Mouse (Mus musculus) brain, adult 2 months (tissue): ENCODE results near the gene Gm5767.

Experiments used
- DNase-seq: peaks from one replicate; pipeline ENCODE4 v3.0.0; 2011; ENCODE audit warnings: low read depth, low spot score

The Gm5767 gene

GRCm38 (mm10) chr16:8680470-8680869 is at the start of gene Gm5767:
Gene Gm5767 (plus strand): TSS chr16:8680770.
- no peak for DNase-seq

GRCm38 (mm10) chr16:8631428-8631827 is 49.1 kb upstream of the Gm5767 start:
- no peak for DNase-seq

DNA sequence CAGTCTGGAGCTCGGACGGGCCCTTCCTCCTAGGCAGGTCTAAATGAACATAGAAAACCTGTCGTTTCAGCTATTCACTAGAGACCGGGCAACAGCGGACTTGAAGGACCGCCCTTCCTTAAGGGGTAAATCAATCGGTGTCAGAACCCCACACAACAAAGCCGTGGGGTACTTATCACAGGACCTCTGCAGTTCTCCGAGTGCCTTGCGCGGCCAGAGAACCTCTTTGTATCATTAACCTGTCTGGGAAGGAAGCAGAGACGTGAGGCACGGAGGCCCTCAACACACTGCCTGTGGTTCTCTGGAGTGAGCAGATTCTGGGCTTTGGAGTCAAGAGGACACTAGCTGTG is 43.7 kb upstream of the Gm5767 start:
- no peak for DNase-seq

DNA sequence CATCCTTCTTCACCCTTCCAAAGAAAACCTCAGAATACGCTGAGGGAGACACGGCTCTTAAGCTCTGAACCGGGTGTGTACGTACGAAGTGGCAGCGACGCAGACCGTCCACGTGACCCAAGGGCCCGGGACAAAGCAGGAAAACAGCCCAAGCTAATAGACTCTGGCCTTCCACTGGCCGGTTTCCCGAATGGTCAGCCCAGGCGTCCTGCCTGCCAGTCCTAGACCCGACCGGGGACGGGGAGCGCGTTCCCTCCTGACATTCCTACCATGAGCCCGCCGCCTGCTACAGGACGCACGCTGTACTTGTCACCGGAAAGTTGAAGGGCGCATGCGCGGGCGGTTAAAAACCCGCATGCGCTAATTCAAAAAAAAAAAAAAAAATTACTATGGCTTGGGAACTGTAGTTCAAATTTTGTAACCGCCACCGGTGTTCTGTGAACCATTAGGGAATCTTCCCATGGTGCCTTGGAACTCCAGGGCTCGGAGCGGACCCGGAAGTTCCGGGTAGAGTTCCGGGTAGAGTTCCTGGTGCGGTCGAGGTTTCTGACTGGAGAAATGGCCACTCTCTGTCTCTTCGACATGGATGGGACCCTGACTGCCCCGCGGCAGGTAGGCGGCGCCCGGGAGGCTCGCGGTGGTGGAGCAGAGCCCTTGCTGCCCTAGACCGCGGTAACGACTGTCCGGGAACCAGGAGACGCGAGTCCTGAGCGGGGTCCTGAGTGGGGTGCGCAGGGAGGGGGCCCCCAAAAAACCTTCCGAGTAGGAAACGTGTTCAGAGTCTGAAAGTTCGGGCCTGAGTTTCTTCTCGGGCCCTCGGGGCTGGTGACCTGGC is 43.1 kb upstream of the Gm5767 start, which contains the start of the genes Pmm2 and Tmem186:
Pmm2 (plus strand) TSS at position 458 of the 835 bp plus-strand sequence.
Tmem186 (minus strand) TSS at position 496 of the 835 bp plus-strand sequence.
- DNase-seq: peak; percentile 98

DNA sequence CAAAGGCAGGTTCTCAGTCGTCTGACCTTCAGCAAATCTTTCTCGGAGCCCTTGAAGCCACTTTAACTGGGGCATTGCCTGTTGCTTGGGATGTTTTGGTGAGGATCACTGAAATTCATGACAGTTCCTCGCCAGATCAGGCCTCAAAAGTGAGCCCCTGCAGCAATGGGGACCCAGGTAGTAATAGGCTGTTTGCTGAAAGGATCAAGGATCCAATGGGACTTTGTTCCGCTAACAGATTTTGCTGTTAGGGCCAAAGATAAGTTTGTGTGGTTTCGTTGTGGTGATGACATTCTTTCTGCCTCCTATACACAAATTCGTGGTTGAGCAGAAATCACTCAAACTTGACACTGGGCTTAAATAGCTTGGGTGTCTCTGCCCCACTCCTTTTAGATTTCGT is 42.4 kb upstream of the Gm5767 start:
- DNase-seq: no peak

- no peak for DNase-seq
Measured at GRCm38 (mm10) chr16:8639466-8640191, 40.9 kb upstream of the Gm5767 start.

DNA sequence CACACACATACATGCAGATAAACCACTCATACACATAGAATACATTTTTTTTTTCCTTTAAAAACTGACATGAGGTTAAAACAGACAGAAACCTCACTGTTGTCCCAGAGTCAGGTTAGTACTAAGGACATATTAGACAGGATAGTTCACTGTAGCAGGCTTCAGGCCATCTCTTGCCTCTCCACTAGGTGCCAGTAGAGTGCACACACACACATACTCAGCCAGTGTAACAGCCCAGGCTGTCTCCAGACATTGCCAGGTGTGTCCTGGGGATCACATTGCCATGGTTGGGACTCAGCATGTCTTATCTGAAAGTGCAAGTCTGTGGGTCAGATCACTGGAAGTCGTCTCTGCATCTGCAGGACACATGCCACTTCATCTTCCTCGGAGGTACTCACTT is 36.7 kb upstream of the Gm5767 start:
- DNase-seq: peak; percentile 72

GRCm38 (mm10) chr16:8645546-8645945 is 35.0 kb upstream of the Gm5767 start:
- peak; percentile 73 for DNase-seq

GRCm38 (mm10) chr16:8650007-8650406 is 30.6 kb upstream of the Gm5767 start:
- no peak for DNase-seq

- peak; percentile 61 for DNase-seq
Measured at GRCm38 (mm10) chr16:8655108-8655507, 25.5 kb upstream of the Gm5767 start.

- DNase-seq: no peak
Measured at GRCm38 (mm10) chr16:8655599-8655998, 25.0 kb upstream of the Gm5767 start.

GRCm38 (mm10) chr16:8656256-8656655 is 24.3 kb upstream of the Gm5767 start:
- no peak for DNase-seq

- no peak for DNase-seq
Measured at GRCm38 (mm10) chr16:8658349-8658748, 22.2 kb upstream of the Gm5767 start.

- no peak for DNase-seq
Measured at GRCm38 (mm10) chr16:8658764-8659163, 21.8 kb upstream of the Gm5767 start.

DNA sequence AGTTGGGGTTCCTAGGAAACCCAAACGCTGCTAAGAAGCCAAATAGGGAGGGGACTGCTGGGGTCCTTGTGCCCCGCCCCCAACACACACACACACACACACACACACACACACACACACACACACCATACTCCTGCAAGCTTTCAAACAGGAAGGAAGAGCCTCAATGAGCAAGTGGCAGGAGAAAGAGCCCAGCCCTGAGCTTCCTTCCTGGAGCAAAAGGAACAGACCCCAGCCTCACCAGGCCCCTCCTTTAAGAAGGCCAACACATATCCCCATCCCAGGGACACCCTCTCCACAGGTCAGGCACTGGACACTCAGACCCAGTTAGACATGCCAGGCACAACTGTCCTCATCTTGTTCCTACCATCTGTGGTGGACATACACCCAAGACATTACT is 17.5 kb upstream of the Gm5767 start:
- DNase-seq: no peak

DNA sequence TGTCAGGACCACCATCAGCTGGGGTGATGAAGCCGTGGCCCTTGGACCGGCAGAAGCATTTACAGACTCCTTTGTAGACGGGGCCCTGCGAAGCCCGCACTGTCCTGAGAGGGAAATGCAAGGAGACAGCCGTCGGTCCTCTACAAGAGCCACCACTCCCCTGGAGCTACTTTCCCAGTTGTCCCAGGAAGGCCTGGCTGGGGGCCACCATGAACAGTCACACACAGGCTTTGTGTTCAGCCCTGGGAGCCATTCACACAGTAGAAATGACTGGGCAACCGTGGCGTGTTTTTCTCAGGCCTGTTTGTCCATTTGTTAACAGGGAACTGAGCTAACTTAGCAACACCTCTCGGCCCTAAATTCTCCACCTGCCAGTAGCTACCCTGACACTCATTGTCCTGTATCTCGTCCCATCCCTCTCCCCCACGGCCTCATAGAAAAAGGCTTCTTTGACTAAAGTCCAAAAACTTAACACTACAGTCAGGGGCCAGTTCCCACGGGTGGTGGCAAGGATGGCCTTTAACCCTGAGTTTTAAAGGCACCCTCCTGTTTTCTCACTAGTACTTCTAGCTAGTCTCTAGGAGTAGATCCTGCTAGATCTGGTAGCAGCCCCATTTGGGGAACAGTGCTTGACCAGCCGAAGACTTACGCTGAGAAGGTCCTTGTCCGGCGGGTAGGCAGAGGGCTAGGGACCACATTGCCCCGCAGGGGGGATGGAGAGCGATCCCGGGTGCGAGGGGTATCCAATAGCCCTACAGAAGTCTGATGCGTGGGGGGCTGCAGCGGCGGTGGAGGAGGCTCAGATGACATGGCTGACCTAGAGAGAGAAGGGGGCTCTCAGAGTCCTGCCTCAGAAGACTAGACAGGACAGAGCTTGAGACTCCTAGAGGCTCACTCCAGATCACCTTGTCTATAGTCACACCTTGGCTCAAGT is 16.7 kb upstream of the Gm5767 start:
- peak; percentile 63 for DNase-seq

DNA sequence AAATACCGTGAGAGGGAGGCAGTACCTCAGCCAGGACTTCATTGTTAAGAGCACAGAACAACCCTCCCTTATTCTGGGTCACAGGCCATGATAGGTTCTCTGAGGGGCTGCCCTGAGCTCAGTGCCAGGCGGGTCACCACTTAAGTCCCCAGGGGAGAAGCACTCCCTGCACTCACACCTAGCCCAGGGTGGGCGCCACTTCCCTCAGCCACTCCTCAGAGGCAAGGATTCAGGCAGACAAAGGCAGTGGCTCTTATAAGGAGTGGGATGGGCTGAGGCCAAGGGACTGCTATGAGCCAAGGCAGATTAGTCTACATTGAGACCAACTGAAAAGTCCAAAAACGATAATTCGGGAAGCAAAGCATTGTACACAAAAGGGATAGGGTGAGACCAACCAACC is 15.2 kb upstream of the Gm5767 start:
- no peak for DNase-seq

- no peak for DNase-seq
Measured at GRCm38 (mm10) chr16:8666452-8666851, 14.1 kb upstream of the Gm5767 start.

GRCm38 (mm10) chr16:8667261-8667660 is 13.3 kb upstream of the Gm5767 start:
- no peak for DNase-seq

GRCm38 (mm10) chr16:8667814-8668213 is 12.8 kb upstream of the Gm5767 start:
- no peak for DNase-seq

DNA sequence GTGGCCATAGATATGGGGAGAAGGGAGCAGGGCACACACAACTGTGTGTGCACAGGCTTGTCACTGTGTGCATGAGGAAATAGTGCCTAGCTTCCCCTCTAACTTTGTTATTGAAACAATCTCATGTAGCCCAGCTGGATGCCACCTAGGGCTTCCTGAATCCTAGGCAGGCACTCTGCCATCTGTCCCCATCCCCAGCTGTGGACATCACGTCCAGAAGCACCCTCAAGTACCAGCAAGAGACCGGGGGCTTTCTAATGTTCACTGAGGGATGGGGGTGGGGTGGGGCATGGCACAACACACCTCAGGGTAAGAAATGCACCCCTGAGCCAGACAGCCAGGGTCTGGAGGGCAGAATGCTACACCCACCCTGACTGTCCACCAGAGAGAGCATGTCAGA is 12.2 kb upstream of the Gm5767 start:
- DNase-seq: no peak

DNA sequence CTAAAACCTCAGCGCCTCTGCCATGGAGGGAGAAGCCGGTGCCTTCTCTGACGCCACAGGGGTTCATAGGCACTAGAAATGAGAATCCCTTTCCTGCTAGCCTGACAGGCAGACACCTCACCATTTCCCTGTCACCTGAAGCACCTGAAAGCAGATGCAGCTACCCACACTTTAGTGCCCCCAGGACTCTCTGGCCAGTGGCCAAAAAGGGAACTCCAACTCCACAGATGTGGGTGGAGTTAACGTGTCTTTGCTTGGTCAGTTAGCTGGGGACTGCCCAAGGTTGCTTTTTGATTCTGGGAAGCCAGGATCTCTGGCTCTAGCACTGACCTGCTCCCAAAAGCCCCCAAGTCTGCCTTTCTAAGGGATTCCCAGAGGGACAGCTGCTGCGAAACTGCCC is 11.1 kb upstream of the Gm5767 start:
- no peak for DNase-seq
